Mouse (Mus musculus) heart, embryonic 14.5 days (tissue): Measurements from ENCODE around the gene Col4a6. TPM values are rescaled to one million over a fixed set of nuclear protein-coding genes. Genes with fewer than 3 reads are reported as not detected.

Experiments
- ATAC-seq: fragments of 200-750 bp; cut with Nextera tagmentation; 2 replicates; pipeline ENCODE4 v1.8.0; 2017; ENCODE audit warnings: low read depth, moderate TSS enrichment; ENCODE audit not compliant: insufficient number of reproducible peaks, insufficient read depth, low FRiP score
- H3K27ac ChIP-seq, 2 experiments: fragments of 200-500 bp in 1 of 2; fragments of 300-500 bp in 1 of 2; sonication (generic) in 1 of 2; replicated peaks in 1 of 2; 2 replicates each; pipeline ENCODE4 v1.5.1; 2012 to 2014; ENCODE audit warnings: low read depth in 2 of 2, low read length in 2 of 2, control low read depth in 1 of 2, mild to moderate bottlenecking in 1 of 2, mixed read lengths in 1 of 2; ENCODE audit not compliant: control insufficient read depth in 1 of 2, insufficient read depth in 1 of 2
- H3K27me3 ChIP-seq: fragments of 300-500 bp; sonication (generic); 2 replicates; pipeline ENCODE4 v1.6.1; 2014; ENCODE audit warnings: mild to moderate bottlenecking, low read length, control low read depth; ENCODE audit not compliant: control insufficient read depth, insufficient read depth
- H3K36me3 ChIP-seq: fragments of 300-500 bp; sonication (generic); 2 replicates; pipeline ENCODE4 v1.6.1; 2014; ENCODE audit warnings: mild to moderate bottlenecking, control low read depth, low read length, mixed read lengths; ENCODE audit not compliant: control insufficient read depth, insufficient read depth
- H3K4me1 ChIP-seq, 2 experiments: fragments of 200-500 bp in 1 of 2; fragments of 300-500 bp in 1 of 2; sonication (generic) in 1 of 2; 2 replicates each; pipeline ENCODE4 v1.6.1; 2012 to 2014; ENCODE audit warnings: low read length in 2 of 2, control low read depth in 1 of 2, mixed read lengths in 1 of 2; ENCODE audit not compliant: control insufficient read depth in 2 of 2, insufficient read depth in 2 of 2
- H3K4me2 ChIP-seq: fragments of 300-500 bp; sonication (generic); 2 replicates; pipeline ENCODE4 v1.6.1; 2014; ENCODE audit warnings: mild to moderate bottlenecking, low read length
- H3K4me3 ChIP-seq, 2 experiments: fragments of 200-500 bp in 1 of 2; fragments of 300-500 bp in 1 of 2; sonication (generic) in 1 of 2; 2 replicates each; pipeline ENCODE4 v1.5.1; 2012 to 2014; ENCODE audit warnings: low read length in 2 of 2, mild to moderate bottlenecking in 2 of 2, control low read depth in 1 of 2, low read depth in 1 of 2, moderate library complexity in 1 of 2; ENCODE audit not compliant: control insufficient read depth in 1 of 2, insufficient read depth in 1 of 2
- H3K9ac ChIP-seq: fragments of 300-500 bp; sonication (generic); 2 replicates; pipeline ENCODE4 v1.6.1; 2014; ENCODE audit warnings: mild to moderate bottlenecking, low read length
- H3K9me3 ChIP-seq: fragments of 300-500 bp; sonication (generic); 2 replicates; pipeline ENCODE4 v1.6.1; 2016; ENCODE audit warnings: low read length, control low read depth; ENCODE audit not compliant: control insufficient read depth
- WGBS: fragments of 180-500 bp; shearing (Covaris S2); extraction: QIAGEN DNeasy Blood & Tissue Kit; methylation state at CpG from one replicate; pipeline ENCODE4 v1.1.7; 2014; 5-methylcytosine and 5-hydroxymethylcytosine counted together
- polyA plus RNA-seq: library from polyadenylated mRNA; unstranded; fragments of >200 nt; fragmentation: Nextera tagmentation; extraction: Ambion mirVana; gene quantifications from 2 replicates; pipeline ENCODE4 v1.2.1, GENCODE M21; 2014

The Col4a6 gene
- polyA plus RNA-seq, 1 experiment from 2014 or later, result 6.3 TPM

DNA sequence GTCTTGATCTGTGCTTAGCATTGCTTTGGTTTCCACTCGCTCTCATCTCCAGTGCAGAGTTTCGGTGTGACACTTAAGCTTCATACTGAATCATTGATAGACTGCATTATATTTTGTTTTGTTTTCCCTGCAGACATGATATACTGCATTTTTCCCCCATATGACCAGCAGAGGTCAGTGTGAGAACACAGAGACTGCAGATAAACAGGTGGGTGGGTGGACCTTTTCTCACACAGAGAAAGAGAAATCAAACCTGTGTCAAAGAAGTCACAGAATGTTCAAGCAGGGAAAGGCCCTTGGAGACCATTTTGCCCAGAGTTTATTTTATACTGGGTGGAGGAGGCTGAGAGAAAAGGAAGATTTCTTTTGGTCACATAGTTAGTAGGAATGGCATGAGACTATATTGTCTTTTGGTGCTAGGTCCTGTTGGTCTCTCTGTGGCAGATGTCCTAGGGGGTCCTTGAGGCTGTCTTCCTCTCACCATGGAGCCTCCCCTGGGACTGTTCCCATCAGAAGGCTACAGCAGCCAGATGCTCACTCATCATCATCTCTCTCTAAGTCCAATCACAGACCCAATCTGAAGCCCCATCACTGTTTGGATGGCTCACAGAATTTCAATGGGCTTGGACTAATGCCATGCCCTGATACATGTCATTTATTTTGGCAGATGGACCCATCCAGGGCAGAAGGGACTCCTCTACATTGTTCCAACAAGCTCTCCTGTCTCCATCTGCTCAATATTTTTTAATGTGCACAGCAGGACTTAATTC is 237.1 kb downstream of the Col4a6 start:
- Histone ChIP-seq H3K9me3 (no peaks in the 10 kb centered on the region), H3K4me1 (no peaks in the 10 kb centered on the region), H3K9ac (no peak overlapping the region), H3K4me2 (no peak overlapping the region), H3K36me3 (no peaks in the 10 kb centered on the region), H3K4me3 (no peak overlapping the region), H3K27me3 (no peaks in the 10 kb centered on the region), H3K27ac (no peak overlapping the region)
- 40% methylated on average over 2 of the region's 2 CpGs for WGBS
- no peak for ATAC-seq

DNA sequence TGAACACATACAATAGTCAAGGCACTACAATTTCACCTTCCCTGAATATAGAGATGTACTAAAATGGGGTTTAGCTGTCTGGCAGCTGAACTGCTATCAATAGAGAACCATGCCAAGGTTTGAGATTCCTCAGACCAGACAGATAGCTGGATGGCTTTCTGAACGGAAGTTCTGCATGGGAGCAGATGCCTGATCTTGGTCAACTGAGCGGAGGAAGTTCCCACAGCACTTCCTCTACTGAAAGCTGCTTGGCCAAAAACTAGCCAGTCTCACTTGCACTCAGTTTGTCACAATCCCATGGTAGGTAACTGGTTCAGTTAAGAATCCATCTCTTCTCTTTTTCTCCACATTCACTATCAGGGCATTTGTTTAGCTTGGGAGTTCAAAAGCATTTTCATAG is 245.7 kb downstream of the Col4a6 start:
- Histone ChIP-seq H3K27ac (no peak overlapping the region), H3K27me3 (no peaks in the 10 kb centered on the region), H3K4me3 (no peak overlapping the region), H3K9ac (no peak overlapping the region), H3K36me3 (no peaks in the 10 kb centered on the region), H3K4me2 (no peak overlapping the region), H3K9me3 (no peaks in the 10 kb centered on the region), H3K4me1 (no peaks in the 10 kb centered on the region)
- WGBS, result 73% methylated on average over 2 of the region's 2 CpGs
- ATAC-seq, result no peak

DNA sequence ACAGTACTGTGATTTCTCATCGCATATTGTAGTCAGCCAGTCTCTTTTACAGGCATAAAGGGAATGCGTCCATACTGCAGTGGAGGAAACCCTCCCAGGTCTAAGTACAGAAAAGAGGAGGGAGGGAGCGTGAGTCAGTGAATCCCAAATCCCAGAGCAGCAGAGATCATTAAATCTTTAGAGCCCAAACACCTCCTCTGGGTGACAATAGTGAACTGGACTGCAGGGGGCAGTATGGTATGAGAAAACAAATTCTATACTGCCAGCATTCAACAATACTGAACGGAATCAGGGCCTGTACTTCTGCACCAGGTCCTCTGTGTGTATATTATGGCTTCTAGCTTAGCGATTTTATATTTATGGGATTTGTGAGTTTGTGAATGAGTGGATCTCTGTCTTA is 261.1 kb downstream of the Col4a6 start:
- no peak overlapping the region for H3K9ac ChIP-seq
- WGBS, result 56% methylated on average over 5 of the region's 5 CpGs
- H3K4me1 ChIP-seq, result no peaks in the 10 kb centered on the region
- H3K36me3 ChIP-seq, result no peaks in the 10 kb centered on the region
- H3K4me2 ChIP-seq, result no peak overlapping the region
- no peak overlapping the region for H3K4me3 ChIP-seq
- no peak for ATAC-seq
- no peaks in the 10 kb centered on the region for H3K27me3 ChIP-seq
- no peaks in the 10 kb centered on the region for H3K9me3 ChIP-seq
- H3K27ac ChIP-seq, result no peak overlapping the region

DNA sequence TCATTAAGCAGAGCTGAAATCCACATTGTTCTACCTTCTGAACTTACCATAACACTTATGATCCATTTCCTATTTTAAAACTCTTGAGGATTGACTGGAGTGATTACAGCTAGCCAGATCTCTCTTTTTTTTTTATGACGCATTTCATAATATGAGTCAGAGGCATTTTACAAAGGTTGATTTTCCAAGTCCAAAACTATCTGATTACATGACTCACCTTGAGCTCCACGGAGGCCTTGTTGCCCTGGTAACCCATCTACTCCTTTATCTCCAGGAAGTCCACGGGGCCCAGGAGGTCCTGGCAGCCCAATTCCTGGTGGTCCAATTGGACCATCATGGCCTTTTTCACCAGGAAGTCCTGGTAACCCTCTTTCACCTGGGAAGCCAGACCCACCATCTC is 274.9 kb downstream of the Col4a6 start:
- Histone ChIP-seq H3K4me2 (no peak overlapping the region), H3K9me3 (no peaks in the 10 kb centered on the region), H3K9ac (no peak overlapping the region), H3K27me3 (no peaks in the 10 kb centered on the region), H3K4me1 (no peaks in the 10 kb centered on the region), H3K36me3 (no peaks in the 10 kb centered on the region), H3K4me3 (no peak overlapping the region), H3K27ac (no peak overlapping the region)
- ATAC-seq, result no peak
- 70% methylated on average over 3 of the region's 3 CpGs for WGBS

DNA sequence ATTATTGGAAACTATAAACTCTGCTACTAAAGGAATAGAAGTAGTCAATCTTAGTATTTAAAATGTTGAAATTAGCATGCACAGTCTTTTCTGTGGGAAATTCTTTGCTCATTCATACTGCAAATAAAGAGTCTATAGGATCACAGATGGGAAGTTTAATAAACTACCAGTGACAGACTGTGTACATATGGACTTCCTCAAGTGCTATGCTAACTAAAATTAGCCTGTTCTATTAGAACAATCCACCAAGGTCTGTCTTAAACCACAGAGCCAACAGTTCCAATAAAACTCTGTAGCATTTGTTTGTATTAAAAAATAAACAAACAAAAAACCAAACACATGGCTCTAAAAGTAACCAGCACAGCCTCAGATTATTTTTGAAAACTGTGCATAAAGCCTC is 278.8 kb downstream of the Col4a6 start:
- H3K4me1 ChIP-seq, result no peaks in the 10 kb centered on the region
- no peak for ATAC-seq

DNA sequence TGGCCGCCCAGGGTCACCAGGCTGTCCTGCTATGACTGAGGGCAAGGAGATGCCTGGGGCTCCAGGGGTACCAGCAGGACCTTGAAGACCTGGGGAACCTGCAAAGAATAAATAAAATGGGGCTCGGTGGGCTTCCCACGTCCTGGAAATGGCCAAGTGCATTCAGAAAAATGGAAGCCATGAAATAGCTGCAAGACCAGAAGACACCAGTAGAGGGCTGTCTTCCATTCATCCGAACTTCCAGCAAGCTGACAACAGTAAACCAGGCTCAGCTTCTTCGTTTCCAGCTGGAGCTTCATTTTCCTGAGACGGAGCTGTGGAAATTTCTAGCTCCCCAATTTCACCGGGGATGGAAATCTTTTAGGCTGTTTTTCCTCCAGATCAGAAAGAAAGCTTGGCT is 298.5 kb downstream of the Col4a6 start:
- H3K36me3 ChIP-seq, result no peaks in the 10 kb centered on the region
- no peak overlapping the region for H3K4me3 ChIP-seq
- no peak overlapping the region for H3K9ac ChIP-seq
- WGBS, result 38% methylated on average over 7 of the region's 7 CpGs
- H3K27ac ChIP-seq, result no peak overlapping the region
- H3K27me3 ChIP-seq, result no peaks in the 10 kb centered on the region
- H3K4me2 ChIP-seq, result no peak overlapping the region
- H3K4me1 ChIP-seq, result no peaks in the 10 kb centered on the region
- no peaks in the 10 kb centered on the region for H3K9me3 ChIP-seq
- no peak for ATAC-seq

More for the DNA sequence above, 278.8 kb downstream of the Col4a6 start:
- H3K27ac ChIP-seq, result no peak overlapping the region
- H3K4me2 ChIP-seq, result no peak overlapping the region
- no peak overlapping the region for H3K4me3 ChIP-seq
- H3K27me3 ChIP-seq, result peaks cover 6% of the 10 kb centered on the region; the same call in 1 of the 2 replicates
- no peak overlapping the region for H3K9ac ChIP-seq
- H3K9me3 ChIP-seq, result no peaks in the 10 kb centered on the region
- H3K36me3 ChIP-seq, result no peaks in the 10 kb centered on the region

DNA sequence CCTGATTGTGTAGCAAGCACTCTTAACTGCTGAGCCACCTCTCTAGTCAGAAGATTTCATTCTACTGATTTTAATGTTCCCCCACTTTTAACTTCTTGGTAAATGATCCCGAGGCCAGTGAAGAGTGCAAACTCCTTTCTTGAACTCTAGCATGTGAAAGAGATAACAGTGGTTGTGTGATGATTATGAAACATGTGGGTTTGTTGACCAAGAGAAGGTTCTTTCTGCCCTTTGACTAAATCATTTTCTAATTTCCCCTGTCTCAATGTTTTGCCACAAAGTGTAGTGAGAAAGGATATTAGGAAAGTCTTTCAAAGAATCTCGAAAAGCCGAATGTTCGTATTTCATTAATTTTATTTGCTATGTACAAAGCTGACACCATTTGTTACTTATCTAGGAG is 308.8 kb downstream of the Col4a6 start:
- ATAC-seq, result no peak

DNA sequence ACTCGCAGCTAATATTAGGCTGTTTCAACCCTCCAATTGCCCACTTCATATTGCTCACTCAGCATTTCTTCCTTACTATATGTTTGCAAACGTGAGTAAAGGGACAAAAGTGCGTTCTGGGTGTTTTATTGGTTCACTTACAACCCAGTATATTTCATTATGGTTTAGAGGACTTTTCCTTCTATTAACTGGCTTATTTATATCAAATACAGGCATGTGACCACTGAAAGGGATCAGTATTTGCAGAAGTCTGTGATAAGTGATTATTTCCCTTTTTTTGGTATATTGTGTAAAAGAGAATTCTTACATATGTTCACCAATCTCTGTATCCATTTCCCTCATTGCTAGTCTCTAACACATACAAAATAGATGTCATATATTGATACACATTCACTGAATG is 313.5 kb downstream of the Col4a6 start:
- H3K36me3 ChIP-seq, result no peaks in the 10 kb centered on the region
- H3K9ac ChIP-seq, result no peak overlapping the region
- WGBS, result 71% methylated on average over 3 of the region's 3 CpGs
- H3K27me3 ChIP-seq, result no peaks in the 10 kb centered on the region; the same call in 1 of the 2 replicates
- no peaks in the 10 kb centered on the region for H3K4me1 ChIP-seq
- ATAC-seq, result no peak
- H3K4me2 ChIP-seq, result no peak overlapping the region
- no peak overlapping the region for H3K27ac ChIP-seq
- H3K4me3 ChIP-seq, result no peak overlapping the region
- H3K9me3 ChIP-seq, result no peaks in the 10 kb centered on the region

More for the DNA sequence above, 308.8 kb downstream of the Col4a6 start:
- H3K4me2 ChIP-seq, result no peak overlapping the region
- no peak overlapping the region for H3K4me3 ChIP-seq
- H3K4me1 ChIP-seq, result no peaks in the 10 kb centered on the region
- H3K9ac ChIP-seq, result no peak overlapping the region
- H3K27ac ChIP-seq, result no peak overlapping the region
- H3K9me3 ChIP-seq, result no peaks in the 10 kb centered on the region
- H3K27me3 ChIP-seq, result no peaks in the 10 kb centered on the region
- H3K36me3 ChIP-seq, result no peaks in the 10 kb centered on the region
- WGBS, result 83% methylated on average over 4 of the region's 4 CpGs
